Mouse (Mus musculus) telencephalon, adult 2 months (tissue): Measurements from ENCODE around the gene Orm2.

Source experiments
- DNase-seq: peaks from one replicate; pipeline ENCODE4 v3.0.0-alpha.2; 2011; ENCODE audit warnings: low read depth, low spot score

Orm2 gene

GRCm38 (mm10) chr4:63377483-63377882 is 15.2 kb downstream of the Orm2 start:
- DNase-seq: no peak

- no peak for DNase-seq
Observed at GRCm38 (mm10) chr4:63382676-63383369, 20.6 kb downstream of the Orm2 start.

GRCm38 (mm10) chr4:63383474-63383873 is 21.2 kb downstream of the Orm2 start:
- no peak for DNase-seq

- no peak for DNase-seq
Observed at GRCm38 (mm10) chr4:63384262-63384661, 22.0 kb downstream of the Orm2 start.

- no peak for DNase-seq
Observed at GRCm38 (mm10) chr4:63385253-63385652, 23.0 kb downstream of the Orm2 start.

GRCm38 (mm10) chr4:63385784-63386183 is 23.5 kb downstream of the Orm2 start:
- no peak for DNase-seq

- no peak for DNase-seq
Observed at GRCm38 (mm10) chr4:63388029-63388428, 25.8 kb downstream of the Orm2 start.

- no peak for DNase-seq
Observed at GRCm38 (mm10) chr4:63389121-63389886, 27.1 kb downstream of the Orm2 start.

- DNase-seq: no peak
Observed at GRCm38 (mm10) chr4:63389887-63390528, 27.8 kb downstream of the Orm2 start.

GRCm38 (mm10) chr4:63391322-63391721 is 29.1 kb downstream of the Orm2 start:
- DNase-seq: no peak

- no peak for DNase-seq
Observed at GRCm38 (mm10) chr4:63397981-63398537, 35.8 kb downstream of the Orm2 start.

GRCm38 (mm10) chr4:63398854-63399609 is 36.8 kb downstream of the Orm2 start:
- no peak for DNase-seq

- DNase-seq: no peak
Observed at GRCm38 (mm10) chr4:63399691-63400270, 37.5 kb downstream of the Orm2 start.

- DNase-seq: no peak
Observed at GRCm38 (mm10) chr4:63400541-63401306, 38.5 kb downstream of the Orm2 start.

GRCm38 (mm10) chr4:63401620-63402019 is 39.4 kb downstream of the Orm2 start:
- no peak for DNase-seq

GRCm38 (mm10) chr4:63402056-63402455 is 39.8 kb downstream of the Orm2 start:
- no peak for DNase-seq

GRCm38 (mm10) chr4:63402558-63402957 is 40.3 kb downstream of the Orm2 start:
- no peak for DNase-seq

GRCm38 (mm10) chr4:63403040-63403959 is 41.1 kb downstream of the Orm2 start, which contains the start of gene Akna:
Gene Akna, minus strand, starts transcription at chr4:63403354.
- DNase-seq: no peak

GRCm38 (mm10) chr4:63404205-63404604 is 42.0 kb downstream of the Orm2 start:
- DNase-seq: no peak
